Mouse (Mus musculus) heart, embryonic 15.5 days (tissue): Measurements from ENCODE around the gene Gm10135. TPM values are rescaled to one million over a fixed set of nuclear protein-coding genes. Genes with fewer than 3 reads are reported as not detected.

Experiments
- ATAC-seq: fragments of 200-750 bp; cut with Nextera tagmentation; replicated peaks from 2 replicates; pipeline ENCODE4 v1.8.0; 2017; ENCODE audit warnings: low read depth, moderate TSS enrichment; ENCODE audit not compliant: insufficient number of reproducible peaks, insufficient read depth, low FRiP score
- H3K27ac ChIP-seq: fragments of 300-500 bp; sonication (generic); 2 replicates; pipeline ENCODE4 v1.5.1; 2015; ENCODE audit warnings: mild to moderate bottlenecking, inconsistent platforms
- H3K27me3 ChIP-seq: fragments of 300-500 bp; sonication (generic); 2 replicates; pipeline ENCODE4 v1.6.1; 2015; ENCODE audit warnings: inconsistent platforms
- H3K36me3 ChIP-seq: fragments of 300-500 bp; sonication (generic); 2 replicates; pipeline ENCODE4 v1.6.1; 2015; ENCODE audit warnings: mild to moderate bottlenecking, inconsistent platforms
- H3K4me1 ChIP-seq: fragments of 300-500 bp; sonication (generic); replicated peaks from 2 replicates; pipeline ENCODE4 v1.6.1; 2015; ENCODE audit warnings: inconsistent platforms
- H3K4me2 ChIP-seq: fragments of 300-500 bp; sonication (generic); 2 replicates; pipeline ENCODE4 v1.6.1; 2015; ENCODE audit warnings: inconsistent platforms, mild to moderate bottlenecking, moderate library complexity
- H3K4me3 ChIP-seq: fragments of 300-500 bp; sonication (generic); 2 replicates; pipeline ENCODE4 v1.5.1; 2015; ENCODE audit warnings: mild to moderate bottlenecking, inconsistent platforms
- H3K9ac ChIP-seq: fragments of 300-500 bp; sonication (generic); 2 replicates; pipeline ENCODE4 v1.6.1; 2015; ENCODE audit warnings: mild to moderate bottlenecking, inconsistent platforms
- H3K9me3 ChIP-seq: fragments of 300-500 bp; sonication (generic); replicated peaks from 2 replicates; pipeline ENCODE4 v1.6.1; 2016; ENCODE audit warnings: inconsistent platforms
- WGBS: fragments of 180-500 bp; shearing (Covaris S2); methylation state at CpG from one replicate; pipeline ENCODE4 v1.1.7; 2015; ENCODE audit warnings: mixed read lengths; 5-methylcytosine and 5-hydroxymethylcytosine counted together
- polyA plus RNA-seq: library from polyadenylated mRNA; unstranded; fragments of >200 nt; fragmentation: Nextera tagmentation; extraction: Ambion mirVana; gene quantifications from 2 replicates; pipeline ENCODE4 v1.2.1, GENCODE M21; 2015

Gene Gm10135
- polyA plus RNA-seq, 1 experiment from 2014 or later, result not detected

DNA sequence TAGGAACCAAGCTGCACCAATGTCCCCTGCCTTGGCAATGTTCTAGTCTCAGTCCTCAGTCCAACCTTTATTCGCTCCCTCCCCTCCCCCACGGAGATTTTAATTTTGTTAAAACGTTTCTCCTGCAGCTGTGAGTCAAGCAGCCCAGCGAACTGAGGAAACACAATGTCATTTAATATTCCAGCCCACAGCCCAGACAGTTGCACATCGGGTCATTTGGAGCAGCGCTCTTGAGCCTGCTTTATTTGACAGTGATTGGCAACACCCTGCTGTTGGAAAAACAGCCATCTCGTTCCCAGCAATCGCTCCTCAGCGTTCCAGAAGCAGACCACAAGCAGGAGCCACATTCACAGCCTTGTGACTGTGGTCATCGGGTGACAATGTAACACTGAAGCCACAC, 20.9 kb upstream of the Gm10135 start:
- no peak overlapping the region for H3K4me3 ChIP-seq
- no peaks in the 10 kb centered on the region for H3K36me3 ChIP-seq
- H3K27me3 ChIP-seq, result no peaks in the 10 kb centered on the region
- ATAC-seq, result no peak
- H3K4me1 ChIP-seq, result peaks cover under 1% of the 10 kb centered on the region; the same call in 1 of the 2 replicates
- no peak overlapping the region for H3K27ac ChIP-seq
- no peaks in the 10 kb centered on the region for H3K9me3 ChIP-seq
- no peak overlapping the region for H3K9ac ChIP-seq
- no peak overlapping the region for H3K4me2 ChIP-seq
- WGBS, result 30% methylated on average over 10 of the region's 10 CpGs

DNA sequence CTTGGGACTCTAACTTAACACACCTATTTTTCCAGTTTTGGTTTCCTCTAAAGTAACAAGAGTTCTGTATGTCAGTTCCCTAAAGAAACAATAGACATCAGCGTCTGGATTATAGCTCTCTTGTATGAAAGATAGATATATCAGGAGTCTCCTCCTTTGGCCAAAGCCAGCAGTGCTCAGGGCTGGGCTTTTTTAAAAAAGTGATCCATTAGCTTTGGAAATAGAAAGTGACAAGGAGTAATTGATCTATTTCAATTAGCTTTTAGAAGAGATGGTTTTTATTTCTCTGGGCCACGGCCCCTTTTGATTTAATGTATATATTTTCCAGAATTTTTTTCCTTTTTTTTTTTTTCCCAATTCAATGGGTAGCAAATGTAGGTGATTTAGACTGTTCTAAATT, 20.4 kb upstream of the Gm10135 start:
- Histone ChIP-seq H3K4me2 (no peak overlapping the region), H3K9ac (no peak overlapping the region), H3K27ac (no peak overlapping the region), H3K9me3 (no peaks in the 10 kb centered on the region), H3K4me1 (peaks cover 3% of the 10 kb centered on the region; the same call in 1 of the 2 replicates), H3K4me3 (no peak overlapping the region), H3K36me3 (no peaks in the 10 kb centered on the region), H3K27me3 (no peaks in the 10 kb centered on the region)
- WGBS, result 77% methylated on average over 2 of the region's 2 CpGs
- ATAC-seq, result no peak

DNA sequence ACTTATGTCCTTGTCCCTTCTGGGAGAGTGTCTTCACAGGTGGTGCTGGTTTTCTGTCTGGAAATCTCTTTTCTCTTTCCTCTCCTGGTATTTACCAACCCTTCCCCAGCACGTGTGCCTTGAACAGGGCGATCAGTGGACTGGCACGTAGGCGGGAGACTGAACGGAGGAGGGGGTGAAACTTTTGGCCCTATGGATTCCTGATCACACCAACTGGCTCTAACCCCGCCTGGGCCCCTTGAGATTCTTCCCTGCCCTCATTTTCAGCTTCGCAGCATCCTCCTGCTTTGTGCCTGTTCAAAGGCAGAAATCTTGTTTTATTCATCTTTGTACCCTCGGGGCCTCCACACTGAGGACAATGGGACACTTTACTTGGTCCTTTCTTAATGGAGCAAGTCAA, 19.9 kb upstream of the Gm10135 start:
- Histone ChIP-seq H3K9ac (no peak overlapping the region), H3K27ac (no peak overlapping the region), H3K4me2 (no peak overlapping the region), H3K27me3 (no peaks in the 10 kb centered on the region), H3K4me1 (peaks cover 5% of the 10 kb centered on the region; the same call in 1 of the 2 replicates), H3K9me3 (no peaks in the 10 kb centered on the region), H3K4me3 (no peak overlapping the region), H3K36me3 (no peaks in the 10 kb centered on the region)
- 80% methylated on average over 8 of the region's 8 CpGs for WGBS
- ATAC-seq, result no peak

DNA sequence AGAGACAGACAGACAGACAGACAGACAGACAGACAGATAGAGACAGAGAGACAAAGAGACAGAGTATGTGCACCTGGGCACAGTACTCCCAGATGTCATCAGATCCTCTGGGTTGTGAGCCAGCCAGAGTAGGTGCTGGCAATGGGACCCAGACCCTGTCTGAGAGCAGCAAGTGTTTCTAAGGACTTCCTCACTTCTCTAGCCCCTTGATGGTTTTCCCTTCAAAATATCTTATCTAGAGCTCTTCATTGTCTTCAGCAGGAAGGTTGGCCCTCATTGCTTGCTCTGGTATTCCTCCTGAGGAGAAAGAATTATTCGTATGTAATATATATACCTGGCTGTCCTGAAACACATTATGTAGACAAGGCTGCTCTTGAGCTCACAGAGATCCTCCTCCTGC, 18.0 kb upstream of the Gm10135 start:
- Histone ChIP-seq H3K9ac (no peak overlapping the region), H3K4me2 (no peak overlapping the region), H3K4me1 (peaks cover 5% of the 10 kb centered on the region; the same call in 1 of the 2 replicates), H3K27me3 (no peaks in the 10 kb centered on the region), H3K27ac (no peak overlapping the region), H3K36me3 (no peaks in the 10 kb centered on the region), H3K4me3 (no peak overlapping the region), H3K9me3 (no peaks in the 10 kb centered on the region)
- WGBS, result 64% methylated on average over 1 of the region's 1 CpGs
- ATAC-seq, result no peak

DNA sequence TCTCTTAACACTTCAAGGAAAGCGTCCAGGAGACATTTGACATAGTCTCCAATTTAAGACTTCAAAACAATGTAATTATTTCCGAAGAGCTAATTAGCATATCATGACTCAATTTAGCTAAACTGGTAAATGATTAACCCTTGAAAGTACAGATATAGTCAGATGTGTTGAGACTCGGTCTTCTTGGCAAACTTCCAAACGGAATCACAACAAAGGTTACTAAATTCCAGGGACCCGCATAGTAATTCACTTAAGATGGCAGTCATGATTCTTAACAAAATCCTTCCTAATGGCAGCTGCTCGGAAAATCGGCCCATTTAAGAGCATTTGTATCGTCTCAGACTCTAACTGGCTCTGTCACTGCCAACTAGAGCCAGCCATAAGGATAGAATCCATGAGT, 15.3 kb upstream of the Gm10135 start:
- Histone ChIP-seq H3K9me3 (no peaks in the 10 kb centered on the region), H3K4me1 (peaks cover 5% of the 10 kb centered on the region; the same call in 1 of the 2 replicates), H3K27ac (no peak overlapping the region), H3K4me3 (no peak overlapping the region), H3K27me3 (no peaks in the 10 kb centered on the region), H3K9ac (no peak overlapping the region), H3K36me3 (no peaks in the 10 kb centered on the region), H3K4me2 (no peak overlapping the region)
- 72% methylated on average over 8 of the region's 8 CpGs for WGBS
- no peak for ATAC-seq

DNA sequence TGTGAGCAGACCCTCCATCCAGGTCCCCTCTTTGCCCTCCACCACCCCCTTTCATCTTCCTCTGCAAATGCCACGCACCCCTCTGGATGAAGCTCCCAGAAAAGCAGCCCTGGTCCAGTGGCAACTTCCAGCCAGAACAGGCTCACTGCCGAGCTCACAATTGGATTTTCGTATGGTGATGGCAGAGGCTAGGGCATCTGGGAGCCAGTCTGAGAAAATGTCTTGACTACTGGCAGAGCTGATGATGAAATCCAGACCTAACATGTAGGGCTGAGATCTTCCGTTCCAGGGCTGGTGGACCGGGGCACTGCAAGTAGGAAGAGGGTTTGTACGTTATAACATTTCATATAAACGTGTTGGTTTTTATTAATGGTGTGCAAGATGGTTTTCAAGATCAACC, 13.3 kb upstream of the Gm10135 start:
- H3K4me2 ChIP-seq, result no peak overlapping the region
- H3K27ac ChIP-seq, result no peak overlapping the region
- no peak overlapping the region for H3K4me3 ChIP-seq
- no peak overlapping the region for H3K9ac ChIP-seq
- no peaks in the 10 kb centered on the region for H3K27me3 ChIP-seq
- H3K4me1 ChIP-seq, result peaks cover 5% of the 10 kb centered on the region; the same call in 1 of the 2 replicates
- H3K9me3 ChIP-seq, result no peaks in the 10 kb centered on the region
- no peak for ATAC-seq
- H3K36me3 ChIP-seq, result no peaks in the 10 kb centered on the region
- 71% methylated on average over 7 of the region's 7 CpGs for WGBS

DNA sequence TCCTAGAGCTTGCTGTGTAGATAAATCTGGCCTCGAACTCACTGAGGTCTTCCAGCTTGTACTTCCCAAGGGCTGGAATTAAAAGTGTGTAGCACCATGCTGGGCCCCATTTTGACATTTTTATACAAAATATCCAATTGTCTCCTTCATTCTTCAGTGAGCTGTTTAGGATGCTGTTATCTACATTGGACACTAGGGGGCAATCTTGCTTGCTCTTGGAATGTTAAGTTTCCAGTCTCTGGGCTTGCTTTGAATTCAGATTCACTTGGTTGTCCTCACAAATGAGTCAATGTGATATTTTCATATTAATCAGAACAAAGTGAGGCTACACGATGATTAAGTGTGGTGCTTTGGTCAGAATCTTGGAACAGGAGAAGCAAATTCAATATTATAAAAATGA, 9.6 kb upstream of the Gm10135 start:
- no peak overlapping the region for H3K9ac ChIP-seq
- H3K4me2 ChIP-seq, result no peak overlapping the region
- H3K4me1 ChIP-seq, result no peaks in the 10 kb centered on the region
- no peaks in the 10 kb centered on the region for H3K9me3 ChIP-seq
- no peak overlapping the region for H3K4me3 ChIP-seq
- H3K36me3 ChIP-seq, result peaks cover 21% of the 10 kb centered on the region
- whole genome bisulfite sequencing, result 7% methylated on average over 2 of the region's 2 CpGs
- no peak for ATAC-seq
- H3K27ac ChIP-seq, result no peak overlapping the region
- no peaks in the 10 kb centered on the region for H3K27me3 ChIP-seq

DNA sequence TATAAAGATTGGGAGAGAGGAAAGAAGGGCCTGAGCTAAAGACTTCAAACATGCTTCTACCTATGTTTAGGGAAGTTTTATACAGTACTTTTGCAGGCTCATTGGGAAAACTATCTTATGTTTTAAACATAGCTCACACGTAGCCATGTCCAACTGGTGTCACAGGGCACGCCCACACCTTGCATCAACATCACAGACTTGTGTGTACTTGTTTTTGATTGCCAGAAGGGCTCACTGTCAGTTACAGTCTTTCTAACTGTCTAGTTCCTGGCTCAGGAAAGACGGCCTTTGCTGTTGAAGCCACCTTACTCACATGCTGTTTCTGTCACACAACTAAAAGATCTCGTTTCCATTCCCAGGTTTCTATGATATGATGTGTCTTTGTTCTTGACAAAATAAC, 2.0 kb upstream of the Gm10135 start:
- peaks cover 43% of the 10 kb centered on the region for H3K36me3 ChIP-seq
- H3K9me3 ChIP-seq, result no peaks in the 10 kb centered on the region
- no peak for ATAC-seq
- H3K4me3 ChIP-seq, result no peak overlapping the region
- WGBS, result 80% methylated on average over 4 of the region's 4 CpGs
- no peaks in the 10 kb centered on the region for H3K27me3 ChIP-seq
- H3K4me1 ChIP-seq, result 0 out of 2 replicates have a peak, but pooled peaks cover 7% of the 10 kb centered on the region
- no peak overlapping the region for H3K27ac ChIP-seq
- no peak overlapping the region for H3K9ac ChIP-seq
- no peak overlapping the region for H3K4me2 ChIP-seq

DNA sequence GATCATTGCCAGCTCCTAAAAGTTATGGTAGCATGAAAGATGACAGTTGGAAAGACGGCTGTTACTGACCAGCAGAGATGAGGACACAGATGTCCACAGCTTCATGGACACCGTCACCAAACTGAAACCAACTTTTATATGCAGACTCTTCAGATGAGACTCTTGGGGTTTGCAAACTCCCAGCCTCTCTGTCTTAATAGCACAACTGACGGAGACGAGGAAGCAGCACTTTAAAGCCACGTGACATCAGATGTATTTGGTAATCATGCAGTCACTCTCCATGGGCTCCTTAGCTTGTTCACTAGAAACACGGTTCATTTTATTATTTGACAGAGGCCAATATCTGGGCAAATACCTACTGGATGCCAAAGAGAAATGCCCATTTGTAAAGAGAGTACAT, 1.5 kb upstream of the Gm10135 start:
- Histone ChIP-seq H3K36me3 (peaks cover 38% of the 10 kb centered on the region), H3K27me3 (no peaks in the 10 kb centered on the region), H3K9me3 (no peaks in the 10 kb centered on the region), H3K4me3 (no peak overlapping the region), H3K4me2 (no peak overlapping the region), H3K4me1 (0 out of 2 replicates have a peak, but pooled peaks cover 7% of the 10 kb centered on the region), H3K27ac (no peak overlapping the region), H3K9ac (no peak overlapping the region)
- WGBS, result 89% methylated on average over 6 of the region's 6 CpGs
- ATAC-seq, result no peak

DNA sequence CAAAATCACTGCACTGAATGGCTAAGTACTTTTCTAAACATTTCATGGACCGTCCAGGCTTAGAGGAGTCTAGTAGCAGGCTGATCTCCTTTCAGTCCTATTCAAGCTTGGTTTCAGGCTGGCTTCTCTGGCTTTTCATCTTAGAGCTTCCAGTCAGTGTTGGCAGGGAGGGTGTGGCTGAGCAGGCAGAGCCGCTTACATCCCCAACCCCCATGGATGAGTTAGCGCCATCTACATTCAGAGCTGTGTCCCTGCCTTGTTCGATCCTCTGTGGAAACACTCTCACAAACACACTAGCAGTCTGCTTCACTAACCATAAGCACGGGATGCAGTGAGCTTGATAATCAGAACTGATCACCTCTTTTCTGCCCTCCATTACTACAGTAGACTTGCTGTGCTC, 1.6 kb downstream of the Gm10135 start:
- Histone ChIP-seq H3K4me3 (no peak overlapping the region), H3K9me3 (no peaks in the 10 kb centered on the region), H3K4me2 (no peak overlapping the region), H3K4me1 (0 out of 2 replicates have a peak, but pooled peaks cover 7% of the 10 kb centered on the region), H3K27ac (0 out of 2 replicates have a peak overlapping the region, but pooled peaks have one; percentile 18), H3K9ac (no peak overlapping the region), H3K27me3 (no peaks in the 10 kb centered on the region), H3K36me3 (peaks cover 31% of the 10 kb centered on the region; the same call in 1 of the 2 replicates)
- ATAC-seq, result no peak
- 57% methylated on average over 5 of the region's 5 CpGs for WGBS

DNA sequence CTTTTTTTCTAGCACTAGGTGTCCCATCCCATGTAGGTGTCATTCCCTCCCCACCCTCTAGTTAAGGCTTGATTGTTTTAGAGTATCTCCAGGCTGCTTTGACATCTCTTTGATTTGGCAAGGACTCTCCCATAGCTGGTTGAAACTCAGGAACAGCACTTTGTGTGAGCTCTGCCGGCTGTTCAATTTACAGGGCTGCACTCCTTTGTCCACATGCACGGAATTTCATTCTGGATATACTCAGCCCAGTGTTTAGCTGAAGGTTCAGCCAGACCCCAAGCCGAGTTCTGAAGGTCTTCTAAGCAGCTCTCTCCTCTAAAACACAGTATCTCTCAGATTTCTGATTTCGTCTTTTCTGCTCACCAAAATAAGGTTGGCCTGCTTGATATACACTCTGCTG, 2.1 kb downstream of the Gm10135 start:
- 0 out of 2 replicates have a peak overlapping the region, but pooled peaks have one; percentile 18 for H3K27ac ChIP-seq
- H3K36me3 ChIP-seq, result peaks cover 35% of the 10 kb centered on the region

DNA sequence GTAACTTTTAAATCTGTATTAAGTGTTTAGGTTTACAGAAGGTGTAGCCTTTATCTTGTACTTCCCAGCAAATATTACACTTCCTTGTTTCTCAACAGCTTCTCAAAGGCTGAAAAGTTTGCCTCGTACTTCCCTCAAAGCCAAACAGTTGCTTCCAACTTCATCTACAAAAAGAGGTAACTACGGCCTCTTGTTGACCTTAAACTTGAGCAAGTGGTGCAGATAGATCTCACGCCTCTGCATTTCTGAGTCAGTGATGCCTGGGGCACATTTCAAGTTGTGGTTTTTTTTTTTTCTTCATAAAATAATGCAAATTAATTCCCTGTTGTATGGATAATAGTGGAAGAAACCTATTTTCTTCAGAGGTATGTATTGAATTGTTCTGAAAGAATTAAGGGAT, 8.8 kb downstream of the Gm10135 start:
- Histone ChIP-seq H3K27ac (no peak overlapping the region), H3K4me3 (no peak overlapping the region), H3K9ac (no peak overlapping the region), H3K27me3 (no peaks in the 10 kb centered on the region), H3K4me1 (no peaks in the 10 kb centered on the region), H3K4me2 (no peak overlapping the region), H3K36me3 (peaks cover 19% of the 10 kb centered on the region), H3K9me3 (no peaks in the 10 kb centered on the region)
- ATAC-seq, result no peak
- WGBS, result 80% methylated on average over 3 of the region's 3 CpGs

More for the DNA sequence above, 2.1 kb downstream of the Gm10135 start:
- no peak for ATAC-seq
- 0 out of 2 replicates have a peak, but pooled peaks cover 7% of the 10 kb centered on the region for H3K4me1 ChIP-seq
- 55% methylated on average over 4 of the region's 4 CpGs for WGBS
- H3K9me3 ChIP-seq, result no peaks in the 10 kb centered on the region
- H3K4me3 ChIP-seq, result no peak overlapping the region
- no peak overlapping the region for H3K4me2 ChIP-seq
- H3K27me3 ChIP-seq, result no peaks in the 10 kb centered on the region
- no peak overlapping the region for H3K9ac ChIP-seq
